Mouse (Mus musculus): Measurements from ENCODE around the gene Mfsd14a. TPM values are rescaled to one million over a fixed set of nuclear protein-coding genes. Genes with fewer than 3 reads are reported as not detected.

The Mfsd14a gene
- 4.0 and 6.7 TPM in 2 replicates for polyA plus RNA-seq (2012; rRNA removed)

GRCm38 (mm10) chr3:116662463-116662863, at the start of gene Mfsd14a:
Gene Mfsd14a, minus strand, starts transcription at chr3:116662677.
- under 1% methylated on average over 39 of the region's 39 CpGs for WGBS
- peak; percentile 91 for TF ChIP-seq POLR2A (IDR thresholded peaks at IDR 0.05; ENCODE audit: low read depth, low read length)
- no peak for TF ChIP-seq CTCF (IDR thresholded peaks at IDR 0.05; ENCODE audit: extremely low read depth, insufficient read length, insufficient replicate concordance, low read depth, low read length)
- Histone ChIP-seq H3K27me3 (ENCODE audit: control insufficient read depth, insufficient read depth, low read length) (no peaks in the 10 kb centered on the region), H3K27ac (ENCODE audit: insufficient read depth, low read depth, low read length) (peak within 1 kb of the TSS; percentile 84), H3K36me3 (ENCODE audit: control insufficient read depth, insufficient read depth, low read length) (peaks cover 3% of the 10 kb centered on the region; the same call in 1 of the 2 replicates), H3K4me1 (ENCODE audit: control insufficient read depth, insufficient read depth, insufficient read length, low read length) (peaks cover 10% of the 10 kb centered on the region; the same call in 1 of the 2 replicates), H3K4me3 (ENCODE audit: low read depth, low read length) (peak within 1 kb of the TSS; percentile 92)

- WGBS: under 1% methylated on average over 83 of the region's 85 CpGs
- H3K4me1 ChIP-seq (ENCODE audit: control insufficient read depth, insufficient read depth, insufficient read length, low read length): peaks cover 7% of the 10 kb centered on the region; the same call in 1 of the 2 replicates
- H3K4me3 ChIP-seq (ENCODE audit: low read depth, low read length): peak overlapping the region; percentile 72
- H3K36me3 ChIP-seq (ENCODE audit: control insufficient read depth, insufficient read depth, low read length): peaks cover 3% of the 10 kb centered on the region
- H3K27ac ChIP-seq (ENCODE audit: insufficient read depth, low read depth, low read length): peak overlapping the region; percentile 92
- TF ChIP-seq CTCF (IDR thresholded peaks at IDR 0.05; ENCODE audit: extremely low read depth, insufficient read length, insufficient replicate concordance, low read depth, low read length) (no peak), POLR2A (IDR thresholded peaks at IDR 0.05; ENCODE audit: low read depth, low read length) (peak; percentile 65)
- no peaks in the 10 kb centered on the region for H3K27me3 ChIP-seq (ENCODE audit: control insufficient read depth, insufficient read depth, low read length)
Observed at GRCm38 (mm10) chr3:116711624-116712435, 49.4 kb upstream of the Mfsd14a start.

GRCm38 (mm10) chr3:116710941-116711340, 48.5 kb upstream of the Mfsd14a start:
- H3K4me1 ChIP-seq (ENCODE audit: control insufficient read depth, insufficient read depth, insufficient read length, low read length): peaks cover 7% of the 10 kb centered on the region; the same call in 1 of the 2 replicates
- H3K4me3 ChIP-seq (ENCODE audit: low read depth, low read length): peak overlapping the region; percentile 57
- TF ChIP-seq CTCF (IDR thresholded peaks at IDR 0.05; ENCODE audit: extremely low read depth, insufficient read length, insufficient replicate concordance, low read depth, low read length) (no peak), POLR2A (IDR thresholded peaks at IDR 0.05; ENCODE audit: low read depth, low read length) (no peak)
- H3K36me3 ChIP-seq (ENCODE audit: control insufficient read depth, insufficient read depth, low read length): peaks cover 5% of the 10 kb centered on the region
- WGBS: 9% methylated on average over 9 of the region's 9 CpGs
- H3K27me3 ChIP-seq (ENCODE audit: control insufficient read depth, insufficient read depth, low read length): no peaks in the 10 kb centered on the region
- H3K27ac ChIP-seq (ENCODE audit: insufficient read depth, low read depth, low read length): no peak overlapping the region

- peaks cover 10% of the 10 kb centered on the region for H3K36me3 ChIP-seq (ENCODE audit: control insufficient read depth, insufficient read depth, low read length)
- TF ChIP-seq CTCF (IDR thresholded peaks at IDR 0.05; ENCODE audit: extremely low read depth, insufficient read length, insufficient replicate concordance, low read depth, low read length) (no peak), POLR2A (IDR thresholded peaks at IDR 0.05; ENCODE audit: low read depth, low read length) (no peak)
- no peak overlapping the region for H3K27ac ChIP-seq (ENCODE audit: insufficient read depth, low read depth, low read length)
- no peaks in the 10 kb centered on the region for H3K27me3 ChIP-seq (ENCODE audit: control insufficient read depth, insufficient read depth, low read length)
- WGBS: 88% methylated on average over 1 of the region's 1 CpGs
- H3K4me1 ChIP-seq (ENCODE audit: control insufficient read depth, insufficient read depth, insufficient read length, low read length): peaks cover 10% of the 10 kb centered on the region; the same call in 1 of the 2 replicates
- H3K4me3 ChIP-seq (ENCODE audit: low read depth, low read length): no peak overlapping the region
Observed at GRCm38 (mm10) chr3:116705637-116706204, 43.2 kb upstream of the Mfsd14a start.

GRCm38 (mm10) chr3:116703835-116704234, 41.4 kb upstream of the Mfsd14a start:
- H3K27me3 ChIP-seq (ENCODE audit: control insufficient read depth, insufficient read depth, low read length): no peaks in the 10 kb centered on the region
- H3K4me1 ChIP-seq (ENCODE audit: control insufficient read depth, insufficient read depth, insufficient read length, low read length): peaks cover 8% of the 10 kb centered on the region; the same call in 1 of the 2 replicates
- 44% methylated on average over 5 of the region's 5 CpGs for WGBS
- TF ChIP-seq POLR2A (IDR thresholded peaks at IDR 0.05; ENCODE audit: low read depth, low read length): no peak
- no peak for TF ChIP-seq CTCF (IDR thresholded peaks at IDR 0.05; ENCODE audit: extremely low read depth, insufficient read length, insufficient replicate concordance, low read depth, low read length)
- H3K4me3 ChIP-seq (ENCODE audit: low read depth, low read length): no peak overlapping the region
- H3K27ac ChIP-seq (ENCODE audit: insufficient read depth, low read depth, low read length): no peak overlapping the region
- H3K36me3 ChIP-seq (ENCODE audit: control insufficient read depth, insufficient read depth, low read length): peaks cover 10% of the 10 kb centered on the region

GRCm38 (mm10) chr3:116702647-116703272, 40.3 kb upstream of the Mfsd14a start:
- no peak for TF ChIP-seq POLR2A (IDR thresholded peaks at IDR 0.05; ENCODE audit: low read depth, low read length)
- no peaks in the 10 kb centered on the region for H3K27me3 ChIP-seq (ENCODE audit: control insufficient read depth, insufficient read depth, low read length)
- peaks cover 10% of the 10 kb centered on the region for H3K36me3 ChIP-seq (ENCODE audit: control insufficient read depth, insufficient read depth, low read length)
- H3K4me1 ChIP-seq (ENCODE audit: control insufficient read depth, insufficient read depth, insufficient read length, low read length): peaks cover 9% of the 10 kb centered on the region; the same call in 1 of the 2 replicates
- H3K4me3 ChIP-seq (ENCODE audit: low read depth, low read length): no peak overlapping the region
- H3K27ac ChIP-seq (ENCODE audit: insufficient read depth, low read depth, low read length): no peak overlapping the region
- 29% methylated on average over 1 of the region's 1 CpGs for WGBS

GRCm38 (mm10) chr3:116701601-116702000, 39.1 kb upstream of the Mfsd14a start:
- Histone ChIP-seq H3K27me3 (ENCODE audit: control insufficient read depth, insufficient read depth, low read length) (no peaks in the 10 kb centered on the region), H3K27ac (ENCODE audit: insufficient read depth, low read depth, low read length) (no peak overlapping the region), H3K4me3 (ENCODE audit: low read depth, low read length) (no peak overlapping the region), H3K36me3 (ENCODE audit: control insufficient read depth, insufficient read depth, low read length) (peaks cover 6% of the 10 kb centered on the region; the same call in 1 of the 2 replicates), H3K4me1 (ENCODE audit: control insufficient read depth, insufficient read depth, insufficient read length, low read length) (peaks cover 11% of the 10 kb centered on the region; the same call in 1 of the 2 replicates)
- 90% methylated on average over 4 of the region's 4 CpGs for WGBS
- no peak for TF ChIP-seq POLR2A (IDR thresholded peaks at IDR 0.05; ENCODE audit: low read depth, low read length)
- no peak for TF ChIP-seq CTCF (IDR thresholded peaks at IDR 0.05; ENCODE audit: extremely low read depth, insufficient read length, insufficient replicate concordance, low read depth, low read length)

All from small intestine, adult 2 months (tissue).